Mouse (Mus musculus) megakaryocyte, embryonic 14.5 days (primary cell): ENCODE results near the gene E130309D02Rik.

ENCODE experiments used
- FLI1 ChIP-seq: IDR thresholded peaks from 2 replicates; pipeline ENCODE4 v1.6.1; 2012; ENCODE audit warnings: low read length, inconsistent platforms, mixed read lengths
- GATA1 ChIP-seq: IDR thresholded peaks from 3 replicates; pipeline ENCODE4 v1.6.1; 2012; ENCODE audit warnings: mixed read lengths, low read length, inconsistent platforms, borderline replicate concordance

DNA sequence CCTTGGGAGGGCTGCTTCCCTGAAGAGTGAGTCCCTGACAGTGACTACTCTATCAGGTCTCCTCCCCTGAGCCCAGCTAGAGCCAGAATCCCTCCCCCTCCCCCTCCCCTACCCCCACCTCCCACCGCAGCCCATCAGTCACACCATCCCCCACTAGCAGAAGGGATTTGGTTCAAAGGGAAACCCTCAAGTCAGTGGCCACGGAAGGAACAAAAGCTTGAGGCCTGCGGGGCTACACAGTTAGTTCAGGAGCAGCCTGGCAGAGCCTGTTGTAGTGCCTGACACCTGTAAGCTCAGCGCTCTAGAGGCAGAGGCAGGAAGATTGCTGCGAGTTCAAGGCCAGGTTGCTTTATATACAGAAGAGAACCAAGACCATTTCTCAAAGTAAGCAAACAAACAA lies 40.9 kb upstream of the E130309D02Rik start:
- TF ChIP-seq GATA1 (no peak), FLI1 (no peak)
